Comparison of ENCODE assay signal across 8 mouse cellular contexts in the genomic region with DNA sequence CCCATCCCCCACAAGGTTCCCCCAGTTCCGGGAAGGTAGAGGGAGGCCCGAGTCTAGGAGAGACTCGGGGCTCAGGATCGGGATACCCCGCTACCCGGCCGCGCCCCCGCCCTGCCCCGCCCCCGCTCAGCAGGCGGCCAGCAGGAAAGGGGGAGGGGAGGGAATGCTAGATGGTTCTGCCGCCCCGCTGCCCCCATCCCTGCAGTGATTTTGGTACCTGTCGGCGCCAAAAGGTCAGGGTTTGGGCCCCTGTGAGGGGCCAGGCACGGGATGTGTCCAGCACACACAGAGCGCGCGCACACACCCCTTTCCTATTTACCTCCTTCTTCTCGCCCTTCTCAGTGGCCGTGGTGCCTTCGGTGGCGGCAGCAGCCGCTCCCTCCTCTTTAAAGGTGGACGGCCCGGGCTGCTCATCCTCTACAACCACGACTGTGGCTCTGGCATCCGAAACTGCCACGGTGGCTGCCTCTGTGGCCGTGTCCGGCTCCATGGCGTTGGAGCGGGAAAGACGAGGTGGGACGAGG. TPM values are rescaled to one million over a fixed set of nuclear protein-coding genes. Genes with fewer than 3 reads are reported as not detected.
DNase-seq lines count a peak whose midpoint lies in the region; ATAC-seq and TF ChIP-seq lines count a peak whose summit lies in the region.

No protein-coding gene starts in this region.

- no peaks in the 10 kb centered on the region for H3K9me3 ChIP-seq in embryonic facial prominence, embryonic 15.5 days (replicated peaks)
- no peaks in the 10 kb centered on the region for H3K9me3 ChIP-seq in intestine, embryonic 15.5 days
- H3K9me3 ChIP-seq in liver, postnatal 0 days (ENCODE audit: low read length): no peaks in the 10 kb centered on the region

- no peak for TF ChIP-seq EP300 in liver, postnatal 0 days (IDR thresholded peaks at IDR 0.05; ENCODE audit: low read depth)

- peak overlapping the region; percentile 71; the same call in 1 of the 2 replicates for H3K27ac ChIP-seq in embryonic facial prominence, embryonic 15.5 days (replicated peaks)
- peak overlapping the region; percentile 59 for H3K27ac ChIP-seq in intestine, embryonic 15.5 days
- H3K27ac ChIP-seq in liver, postnatal 0 days (ENCODE audit: low read depth): no peak overlapping the region

- TF ChIP-seq POLR2A in brain, embryonic 14.5 days (IDR thresholded peaks at IDR 0.05; ENCODE audit: borderline replicate concordance, extremely low read depth, insufficient read depth, insufficient read length, poor library complexity, severe bottlenecking): 0 out of 2 replicates have a peak, but pooled peaks have one; percentile 23

- ATAC-seq in embryonic facial prominence, embryonic 15.5 days (ENCODE audit: insufficient number of reproducible peaks, low FRiP score, low TSS enrichment, low read depth): peak; percentile 51
- peak; percentile 82 for ATAC-seq in intestine, embryonic 15.5 days
- ATAC-seq in liver, postnatal 0 days: no peak

- no peak for TF ChIP-seq CTCF in brain, embryonic 14.5 days (IDR thresholded peaks at IDR 0.05; ENCODE audit: borderline replicate concordance, extremely low read depth, insufficient read depth, insufficient read length)
- TF ChIP-seq CTCF in liver, postnatal 0 days (IDR thresholded peaks at IDR 0.05; ENCODE audit: low read depth): no peak

- WGBS in embryonic facial prominence, embryonic 15.5 days: 24% methylated on average over 35 of the region's 36 CpGs
- WGBS in intestine, embryonic 15.5 days: 18% methylated on average over 29 of the region's 36 CpGs
- 16% methylated on average over 22 of the region's 36 CpGs for WGBS in liver, postnatal 0 days (ENCODE audit: insufficient replicate concordance)

- H3K4me2 ChIP-seq in embryonic facial prominence, embryonic 15.5 days (replicated peaks): peak overlapping the region; percentile 61
- peak overlapping the region; percentile 66 for H3K4me2 ChIP-seq in intestine, embryonic 15.5 days (replicated peaks)
- H3K4me2 ChIP-seq in liver, postnatal 0 days (ENCODE audit: low read depth, low read length): peak overlapping the region; percentile 75

- peak; percentile 5 to 23 for DNase-seq in left cerebral cortex, adult 8-10 months (ENCODE audit: low spot score in 2 of 2)
- DNase-seq in left cerebral cortex, postnatal 25 days (ENCODE audit: low spot score in 2 of 2): no peak
- no peak for DNase-seq in brain, embryonic 14.5 days (ENCODE audit: low read depth)
- DNase-seq in liver, postnatal 0 days: peak; percentile 14
- peak; percentile 23 for DNase-seq in right cerebral cortex, postnatal 4 days
- no peak for DNase-seq in adipocyte (ENCODE audit: low spot score)

- intact Hi-C loops in left cerebral cortex, postnatal 25 days (cut with DNase I): no loop called here

- H3K27me3 ChIP-seq in embryonic facial prominence, embryonic 15.5 days: peaks cover 3% of the 10 kb centered on the region; the same call in 1 of the 2 replicates
- no peaks in the 10 kb centered on the region for H3K27me3 ChIP-seq in intestine, embryonic 15.5 days (replicated peaks)
- H3K27me3 ChIP-seq in liver, postnatal 0 days (ENCODE audit: insufficient read depth, low read length): 0 out of 2 replicates have a peak, but pooled peaks cover 3% of the 10 kb centered on the region

- H3K4me1 ChIP-seq in embryonic facial prominence, embryonic 15.5 days: no peaks in the 10 kb centered on the region
- H3K4me1 ChIP-seq in intestine, embryonic 15.5 days (replicated peaks): no peaks in the 10 kb centered on the region
- no peaks in the 10 kb centered on the region for H3K4me1 ChIP-seq in liver, postnatal 0 days (ENCODE audit: insufficient read depth)

- no peaks in the 10 kb centered on the region for H3K36me3 ChIP-seq in embryonic facial prominence, embryonic 15.5 days
- H3K36me3 ChIP-seq in intestine, embryonic 15.5 days: no peaks in the 10 kb centered on the region
- no peaks in the 10 kb centered on the region for H3K36me3 ChIP-seq in liver, postnatal 0 days (replicated peaks; ENCODE audit: insufficient read depth, low read length)

- H3K4me3 ChIP-seq in embryonic facial prominence, embryonic 15.5 days (replicated peaks): peak overlapping the region; percentile 56
- H3K4me3 ChIP-seq in intestine, embryonic 15.5 days (replicated peaks): peak overlapping the region; percentile 57
- peak overlapping the region; percentile 49 for H3K4me3 ChIP-seq in liver, postnatal 0 days (ENCODE audit: low read depth, low read length)

- peak overlapping the region; percentile 53 for H3K9ac ChIP-seq in embryonic facial prominence, embryonic 15.5 days
- H3K9ac ChIP-seq in intestine, embryonic 15.5 days: peak overlapping the region; percentile 61
- no peak overlapping the region; the same call in 1 of the 2 replicates for H3K9ac ChIP-seq in liver, postnatal 0 days (replicated peaks)

RNA-seq across cellular contexts. Expression of gene Smarca1, which starts 0.8 kb away (rescaled TPM):
- total RNA-seq in left cerebral cortex, adult 8-10 months (2022): 10 to 100 TPM; 43.4 to 51.4 (median 49.6) TPM
- total RNA-seq in left cerebral cortex, postnatal 25 days (2021): 10 to 100 TPM; 40.3 to 43.6 TPM
- 14.0 and 21.2 TPM in 2 replicates for polyA plus RNA-seq in brain, embryonic 14.5 days (2012; rRNA removed)
- 20.5 and 25.0 TPM in 2 replicates for polyA plus RNA-seq in embryonic facial prominence, embryonic 15.5 days (2015; fragmentation: Nextera tagmentation; extraction: Ambion mirVana)
- 26.1 and 32.5 TPM in 2 replicates for polyA plus RNA-seq in intestine, embryonic 15.5 days (2015; fragmentation: Nextera tagmentation; extraction: Ambion mirVana)
- polyA plus RNA-seq in liver, postnatal 0 days (2015; fragmentation: Nextera tagmentation; extraction: Ambion mirVana): 0.75 and 1.3 TPM in 2 replicates

RNA-seq across cellular contexts. Expression of gene Ocrl, which starts 20.2 kb away (rescaled TPM):
- total RNA-seq in left cerebral cortex, adult 8-10 months (2022): 10 to 100 TPM; 52.1 to 55.3 (median 54.5) TPM
- 10 to 100 TPM; 48.5 to 58.4 TPM for total RNA-seq in left cerebral cortex, postnatal 25 days (2021)
- polyA plus RNA-seq in brain, embryonic 14.5 days (2012; rRNA removed): 39.4 and 46.6 TPM in 2 replicates
- 21.4 and 22.2 TPM in 2 replicates for polyA plus RNA-seq in embryonic facial prominence, embryonic 15.5 days (2015; fragmentation: Nextera tagmentation; extraction: Ambion mirVana)
- polyA plus RNA-seq in intestine, embryonic 15.5 days (2015; fragmentation: Nextera tagmentation; extraction: Ambion mirVana): 15.7 and 16.9 TPM in 2 replicates
- polyA plus RNA-seq in liver, postnatal 0 days (2015; fragmentation: Nextera tagmentation; extraction: Ambion mirVana): 2.5 and 2.6 TPM in 2 replicates

Comparison
In these comparisons a context has a peak if more than half of its experiments do, and no peak if none do; other contexts are left out.
1. DNase-seq: peak in left cerebral cortex, adult 8-10 months (2 of 2), liver, postnatal 0 days (single experiment) and right cerebral cortex, postnatal 4 days (single experiment); none in left cerebral cortex, postnatal 25 days (0 of 2), brain, embryonic 14.5 days (single experiment) and adipocyte (single experiment).
2. Peak in every context shown above with its lines, with median percentiles within 50 percentile points of each other: H3K4me2 ChIP-seq and H3K4me3 ChIP-seq.